Mouse (Mus musculus): ENCODE data around the gene Arl3. TPM values are rescaled to one million over a fixed set of nuclear protein-coding genes. Genes with fewer than 3 reads are reported as not detected.

The Arl3 gene
- polyA plus RNA-seq, 1 experiment from 2014 or later = 39.6 TPM

GRCm38 (mm10) chr19:46505646-46506371, 67.2 kb downstream of the Arl3 start:
- DNase-seq (ENCODE audit: low spot score) (peak; percentile 39), ATAC-seq (ENCODE audit: low FRiP score, low TSS enrichment) (no peak)
- Histone ChIP-seq H3K4me3 (ENCODE audit: low read depth, low read length) (peak overlapping the region; percentile 18; the same call in 1 of the 2 replicates), H3K27ac (replicated peaks) (peak overlapping the region; percentile 100), H3K9me3 (ENCODE audit: control insufficient read depth, low read length) (no peaks in the 10 kb centered on the region), H3K27me3 (ENCODE audit: control insufficient read depth, insufficient read depth, low read length) (no peaks in the 10 kb centered on the region), H3K9ac (ENCODE audit: low read length) (peak overlapping the region; percentile 51), H3K36me3 (ENCODE audit: control insufficient read depth, insufficient read depth, low read length) (peaks cover 12% of the 10 kb centered on the region), H3K4me2 (replicated peaks; ENCODE audit: low read depth) (peak overlapping the region; percentile 91), H3K4me1 (replicated peaks; ENCODE audit: control insufficient read depth, insufficient read depth) (peaks cover 37% of the 10 kb centered on the region)
- 63% methylated on average over 8 of the region's 8 CpGs for WGBS
- TF ChIP-seq EP300 (optimal IDR thresholded peaks at IDR 0.05) (no peak), CTCF (IDR thresholded peaks at IDR 0.05; ENCODE audit: low read depth) (no peak)

- H3K27ac ChIP-seq (replicated peaks) = peak overlapping the region; percentile 100
- peaks cover 12% of the 10 kb centered on the region for H3K36me3 ChIP-seq (ENCODE audit: control insufficient read depth, insufficient read depth, low read length)
- H3K9ac ChIP-seq (ENCODE audit: low read length) = peak overlapping the region; percentile 99
- peak; percentile 54 for DNase-seq (ENCODE audit: low spot score)
- 36% methylated on average over 9 of the region's 9 CpGs for WGBS
- H3K4me2 ChIP-seq (replicated peaks; ENCODE audit: low read depth) = peak overlapping the region; percentile 91
- H3K27me3 ChIP-seq (ENCODE audit: control insufficient read depth, insufficient read depth, low read length) = no peaks in the 10 kb centered on the region
- no peaks in the 10 kb centered on the region for H3K9me3 ChIP-seq (ENCODE audit: control insufficient read depth, low read length)
- H3K4me1 ChIP-seq (replicated peaks; ENCODE audit: control insufficient read depth, insufficient read depth) = peaks cover 32% of the 10 kb centered on the region
- no peak for ATAC-seq (ENCODE audit: low FRiP score, low TSS enrichment)
- TF ChIP-seq CTCF (IDR thresholded peaks at IDR 0.05; ENCODE audit: low read depth) (no peak), EP300 (optimal IDR thresholded peaks at IDR 0.05) (no peak)
- peak overlapping the region; percentile 97 for H3K4me3 ChIP-seq (ENCODE audit: low read depth, low read length)
Observed at GRCm38 (mm10) chr19:46504822-46505417, 68.1 kb downstream of the Arl3 start.

- WGBS = 0% methylated on average over 4 of the region's 4 CpGs
- H3K4me1 ChIP-seq (replicated peaks; ENCODE audit: control insufficient read depth, insufficient read depth) = peaks cover 29% of the 10 kb centered on the region
- peak overlapping the region; percentile 99 for H3K9ac ChIP-seq (ENCODE audit: low read length)
- no peaks in the 10 kb centered on the region for H3K9me3 ChIP-seq (ENCODE audit: control insufficient read depth, low read length)
- peaks cover 12% of the 10 kb centered on the region for H3K36me3 ChIP-seq (ENCODE audit: control insufficient read depth, insufficient read depth, low read length)
- ATAC-seq (ENCODE audit: low FRiP score, low TSS enrichment) = peak; percentile 0; the same call in 1 of the 2 replicates
- peak overlapping the region; percentile 91 for H3K4me2 ChIP-seq (replicated peaks; ENCODE audit: low read depth)
- TF ChIP-seq EP300 (optimal IDR thresholded peaks at IDR 0.05) = peak; percentile 93
- TF ChIP-seq CTCF (IDR thresholded peaks at IDR 0.05; ENCODE audit: low read depth) = peak; percentile 58
- H3K27me3 ChIP-seq (ENCODE audit: control insufficient read depth, insufficient read depth, low read length) = no peaks in the 10 kb centered on the region
- no peak for DNase-seq (ENCODE audit: low spot score)
- H3K27ac ChIP-seq (replicated peaks) = peak overlapping the region; percentile 100
- H3K4me3 ChIP-seq (ENCODE audit: low read depth, low read length) = peak overlapping the region; percentile 97
Observed at GRCm38 (mm10) chr19:46504085-46504552, 68.9 kb downstream of the Arl3 start.

GRCm38 (mm10) chr19:46503351-46504084, 69.5 kb downstream of the Arl3 start:
- peak; percentile 82 for ATAC-seq (ENCODE audit: low FRiP score, low TSS enrichment)
- Histone ChIP-seq H3K36me3 (ENCODE audit: control insufficient read depth, insufficient read depth, low read length) (peaks cover 12% of the 10 kb centered on the region), H3K4me3 (ENCODE audit: low read depth, low read length) (peak overlapping the region; percentile 97), H3K27me3 (ENCODE audit: control insufficient read depth, insufficient read depth, low read length) (no peaks in the 10 kb centered on the region), H3K4me1 (replicated peaks; ENCODE audit: control insufficient read depth, insufficient read depth) (peaks cover 24% of the 10 kb centered on the region), H3K9ac (ENCODE audit: low read length) (peak overlapping the region; percentile 99), H3K27ac (replicated peaks) (peak overlapping the region; percentile 100), H3K4me2 (replicated peaks; ENCODE audit: low read depth) (peak overlapping the region; percentile 91), H3K9me3 (ENCODE audit: control insufficient read depth, low read length) (no peaks in the 10 kb centered on the region)
- WGBS = under 1% methylated on average over 21 of the region's 21 CpGs
- DNase-seq (ENCODE audit: low spot score) = peak; percentile 93
- TF ChIP-seq EP300 (optimal IDR thresholded peaks at IDR 0.05) = no peak
- no peak for TF ChIP-seq CTCF (IDR thresholded peaks at IDR 0.05; ENCODE audit: low read depth)

- Histone ChIP-seq H3K36me3 (ENCODE audit: control insufficient read depth, insufficient read depth, low read length) (peaks cover 9% of the 10 kb centered on the region), H3K4me2 (replicated peaks; ENCODE audit: low read depth) (peak overlapping the region; percentile 91), H3K9me3 (ENCODE audit: control insufficient read depth, low read length) (no peaks in the 10 kb centered on the region), H3K4me1 (replicated peaks; ENCODE audit: control insufficient read depth, insufficient read depth) (peaks cover 20% of the 10 kb centered on the region), H3K4me3 (ENCODE audit: low read depth, low read length) (peak overlapping the region; percentile 97), H3K27me3 (ENCODE audit: control insufficient read depth, insufficient read depth, low read length) (no peaks in the 10 kb centered on the region), H3K27ac (replicated peaks) (peak overlapping the region; percentile 100), H3K9ac (ENCODE audit: low read length) (peak overlapping the region; percentile 99)
- ATAC-seq (ENCODE audit: low FRiP score, low TSS enrichment) = peak; percentile 30
- TF ChIP-seq CTCF (IDR thresholded peaks at IDR 0.05; ENCODE audit: low read depth) = peak; percentile 83
- no peak for TF ChIP-seq EP300 (optimal IDR thresholded peaks at IDR 0.05)
- DNase-seq (ENCODE audit: low spot score) = peak; percentile 94
- WGBS = under 1% methylated on average over 53 of the region's 53 CpGs
Observed at GRCm38 (mm10) chr19:46502471-46503166, 70.4 kb downstream of the Arl3 start.

All from stomach, postnatal 0 days (tissue).